Mouse (Mus musculus): ENCODE data around the gene Dnajb9.
"Not testable (repeated sequence)": the region's sequence is repeated elsewhere in the genome, so short reads cannot be mapped to it uniquely, and the experiment has no call there.

The Dnajb9 gene

GRCm38 (mm10) chr12:44209824-44210752, at the start of gene Dnajb9:
Gene Dnajb9 (minus strand): TSS chr12:44210326.
- peak; percentile 99 for DNase-seq (ENCODE audit: low spot score)

GRCm38 (mm10) chr12:44248309-44248977, 38.3 kb upstream of the Dnajb9 start:
- DNase-seq (ENCODE audit: low spot score), result no peak

- DNase-seq (ENCODE audit: low spot score), result no peak
These were observed 35.6 kb upstream of the Dnajb9 start for GRCm38 (mm10) chr12:44245739-44246138.

- no peak for DNase-seq (ENCODE audit: low spot score)
These were observed 32.3 kb upstream of the Dnajb9 start for GRCm38 (mm10) chr12:44242407-44242806.

GRCm38 (mm10) chr12:44241090-44241489, 31.0 kb upstream of the Dnajb9 start:
- no peak for DNase-seq (ENCODE audit: low spot score)

- no peak for DNase-seq (ENCODE audit: low spot score)
These were observed 14.5 kb upstream of the Dnajb9 start for GRCm38 (mm10) chr12:44224650-44225049.

GRCm38 (mm10) chr12:44223044-44223443, 12.9 kb upstream of the Dnajb9 start:
- DNase-seq (ENCODE audit: low spot score), result no peak

- no peak for DNase-seq (ENCODE audit: low spot score)
These were observed 11.7 kb upstream of the Dnajb9 start for GRCm38 (mm10) chr12:44221651-44222356.

- DNase-seq (ENCODE audit: low spot score), result not testable (repeated sequence)
These were observed 10.9 kb upstream of the Dnajb9 start, which contains the start of gene Pnpla8 for GRCm38 (mm10) chr12:44221070-44221469. Gene Pnpla8 (plus strand): TSS chr12:44221370.

GRCm38 (mm10) chr12:44211555-44211954, 1.4 kb upstream of the Dnajb9 start:
- DNase-seq (ENCODE audit: low spot score), result no peak

GRCm38 (mm10) chr12:44209141-44209823, 844 bp downstream of the Dnajb9 start:
- peak; percentile 9 for DNase-seq (ENCODE audit: low spot score)

GRCm38 (mm10) chr12:44197873-44198525, 12.1 kb downstream of the Dnajb9 start:
- no peak for DNase-seq (ENCODE audit: low spot score)

- peak; percentile 63 for DNase-seq (ENCODE audit: low spot score)
These were observed 28.8 kb downstream of the Dnajb9 start for GRCm38 (mm10) chr12:44181081-44181982.

- DNase-seq (ENCODE audit: low spot score), result no peak
These were observed 33.1 kb downstream of the Dnajb9 start for GRCm38 (mm10) chr12:44177038-44177355.

GRCm38 (mm10) chr12:44176331-44177037, 33.6 kb downstream of the Dnajb9 start:
- DNase-seq (ENCODE audit: low spot score), result no peak

- peak; percentile 76 for DNase-seq (ENCODE audit: low spot score)
These were observed 43.2 kb downstream of the Dnajb9 start for GRCm38 (mm10) chr12:44166949-44167348.

- DNase-seq (ENCODE audit: low spot score), result no peak
These were observed 50.8 kb downstream of the Dnajb9 start for GRCm38 (mm10) chr12:44159349-44159748.
